Mouse (Mus musculus) midbrain, postnatal 0 days (tissue): ENCODE data around the gene Rmi2. TPM values are rescaled to one million over a fixed set of nuclear protein-coding genes. Genes with fewer than 3 reads are reported as not detected.
"Not testable (repeated sequence)": the region's sequence is repeated elsewhere in the genome, so short reads cannot be mapped to it uniquely, and the experiment has no call there.

Experiments used
- ATAC-seq: fragments of 200-750 bp; cut with Nextera tagmentation; 2 replicates; pipeline ENCODE4 v1.8.0; 2017; ENCODE audit warnings: moderate number of reproducible peaks, mild to moderate bottlenecking, moderate TSS enrichment, moderate library complexity; ENCODE audit not compliant: low FRiP score
- DNase-seq: peaks from one replicate; pipeline ENCODE4 v3.0.0-alpha.2; 2015; ENCODE audit warnings: low spot score
- H3K27ac ChIP-seq: fragments of 300-500 bp; sonication (generic); 2 replicates; pipeline ENCODE4 v1.5.1; 2014; ENCODE audit warnings: low read depth, mild to moderate bottlenecking, low read length, mixed read lengths
- H3K27me3 ChIP-seq: fragments of 300-500 bp; sonication (generic); 2 replicates; pipeline ENCODE4 v1.6.1; 2014; ENCODE audit warnings: low read length, control low read depth, mixed read lengths; ENCODE audit not compliant: insufficient read depth
- H3K36me3 ChIP-seq: fragments of 300-500 bp; sonication (generic); 2 replicates; pipeline ENCODE4 v1.6.1; 2014; ENCODE audit warnings: low read length, control low read depth, mixed read lengths; ENCODE audit not compliant: insufficient read depth
- H3K4me1 ChIP-seq: fragments of 300-500 bp; sonication (generic); 2 replicates; pipeline ENCODE4 v1.6.1; 2014; ENCODE audit warnings: mild to moderate bottlenecking, control low read depth, antibody characterized with exemption, low read length, mixed read lengths; ENCODE audit not compliant: insufficient read depth
- H3K4me2 ChIP-seq: fragments of 300-500 bp; sonication (generic); 2 replicates; pipeline ENCODE4 v1.6.1; 2014; ENCODE audit warnings: low read depth, mild to moderate bottlenecking, low read length, mixed read lengths; ENCODE audit not compliant: poor library complexity, severe bottlenecking
- H3K4me3 ChIP-seq: fragments of 300-500 bp; sonication (generic); 2 replicates; pipeline ENCODE4 v1.5.1; 2014; ENCODE audit warnings: low read depth, mild to moderate bottlenecking, low read length, moderate library complexity
- H3K9ac ChIP-seq: fragments of 300-500 bp; sonication (generic); replicated peaks from 2 replicates; pipeline ENCODE4 v1.6.1; 2014; ENCODE audit warnings: mild to moderate bottlenecking, low read length, moderate library complexity, mixed read lengths; ENCODE audit not compliant: poor library complexity, severe bottlenecking
- H3K9me3 ChIP-seq: fragments of 300-500 bp; sonication (generic); 2 replicates; pipeline ENCODE4 v1.6.1; 2016; ENCODE audit warnings: low read length, control low read depth
- CTCF ChIP-seq: IDR thresholded peaks from 2 replicates; pipeline ENCODE4 v1.5.1; 2016; ENCODE audit warnings: antibody characterized with exemption, mild to moderate bottlenecking
- whole genome bisulfite sequencing: fragments of 180-500 bp; shearing (Covaris S2); extraction: QIAGEN DNeasy Blood & Tissue Kit; methylation state at CpG from one replicate; pipeline ENCODE4 v1.1.7; 2014; 5-methylcytosine and 5-hydroxymethylcytosine counted together
- polyA plus RNA-seq: library from polyadenylated mRNA; unstranded; fragments of >200 nt; fragmentation: Nextera tagmentation; extraction: Ambion mirVana; gene quantifications from 2 replicates; pipeline ENCODE4 v1.2.1, GENCODE M21; 2015
- total RNA-seq: library from RNA; depleted of rRNA; stranded (reverse); fragments of >200 nt; gene quantifications from 2 replicates; pipeline ENCODE4 v1.2.3, GENCODE M21; 2014

Rmi2 gene
- total and polyA plus RNA-seq, 2 experiments from 2014 or later = 0.22 to 1.1 TPM

DNA sequence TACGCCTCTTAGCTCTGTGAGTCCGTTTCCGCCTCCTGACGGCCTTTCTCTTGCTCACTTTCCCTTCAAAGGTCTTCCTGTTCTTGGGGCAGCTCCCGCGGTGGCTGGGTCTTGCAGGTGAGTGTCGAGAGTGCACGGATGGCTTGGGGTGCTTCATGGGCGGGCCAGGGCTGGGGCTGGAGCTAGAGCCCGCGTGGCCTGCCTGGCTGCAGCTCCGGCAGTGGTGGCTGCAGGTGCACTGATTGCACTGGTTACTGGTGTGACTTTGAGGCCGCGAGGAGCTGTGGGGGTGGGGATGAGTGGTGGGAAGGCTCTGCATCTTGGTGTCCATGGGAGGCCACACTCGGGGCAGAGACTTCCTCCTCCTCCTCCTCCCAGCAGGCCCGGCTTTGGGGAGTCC lies 46.6 kb upstream of the Rmi2 start, which contains the start of gene Tnp2:
Gene Tnp2, minus strand, starts transcription at position 390 of the 400 bp plus-strand sequence.
- ATAC-seq = no peak
- no peak for DNase-seq

DNA sequence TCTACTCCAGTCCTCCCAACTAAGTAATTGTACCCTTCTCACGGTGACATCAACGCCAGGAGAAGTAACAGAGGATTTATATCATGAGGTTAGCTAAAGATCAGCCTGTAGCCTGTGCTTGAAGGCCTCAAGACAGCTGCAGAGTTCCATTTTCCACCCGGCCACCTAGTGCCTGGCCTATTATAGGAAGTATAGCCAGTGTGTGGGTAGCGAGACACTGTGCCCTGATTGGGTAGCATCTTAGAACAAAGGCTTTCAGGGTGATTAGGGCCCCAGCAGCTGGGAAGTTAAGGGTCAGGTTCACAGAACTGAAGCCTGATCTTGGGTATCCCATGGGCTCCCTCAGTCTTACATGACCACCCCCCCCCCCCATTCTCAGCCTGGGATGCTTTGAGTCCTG lies 46.0 kb upstream of the Rmi2 start:
- WGBS = 72% methylated on average over 4 of the region's 4 CpGs
- no peaks in the 10 kb centered on the region for H3K9me3 ChIP-seq
- no peak overlapping the region for H3K4me3 ChIP-seq
- ATAC-seq (no peak), DNase-seq (no peak)
- no peak for TF ChIP-seq CTCF
- H3K4me1 ChIP-seq = no peaks in the 10 kb centered on the region
- no peaks in the 10 kb centered on the region for H3K36me3 ChIP-seq
- no peaks in the 10 kb centered on the region for H3K27me3 ChIP-seq
- no peak overlapping the region for H3K4me2 ChIP-seq
- H3K27ac ChIP-seq = no peak overlapping the region
- no peak overlapping the region for H3K9ac ChIP-seq

More for the DNA sequence above, 46.6 kb upstream of the Rmi2 start, which contains the start of gene Tnp2:
- Histone ChIP-seq H3K9ac (no peak within 1 kb of the TSS; the same call in 1 of the 2 replicates), H3K9me3 (no peaks in the 10 kb centered on the region), H3K4me1 (0 out of 2 replicates have a peak, but pooled peaks cover 2% of the 10 kb centered on the region), H3K4me3 (no peak within 1 kb of the TSS), H3K4me2 (no peak within 1 kb of the TSS), H3K27me3 (no peaks in the 10 kb centered on the region), H3K36me3 (no peaks in the 10 kb centered on the region), H3K27ac (no peak within 1 kb of the TSS)
- 55% methylated on average over 16 of the region's 16 CpGs for WGBS
- no peak for TF ChIP-seq CTCF

DNA sequence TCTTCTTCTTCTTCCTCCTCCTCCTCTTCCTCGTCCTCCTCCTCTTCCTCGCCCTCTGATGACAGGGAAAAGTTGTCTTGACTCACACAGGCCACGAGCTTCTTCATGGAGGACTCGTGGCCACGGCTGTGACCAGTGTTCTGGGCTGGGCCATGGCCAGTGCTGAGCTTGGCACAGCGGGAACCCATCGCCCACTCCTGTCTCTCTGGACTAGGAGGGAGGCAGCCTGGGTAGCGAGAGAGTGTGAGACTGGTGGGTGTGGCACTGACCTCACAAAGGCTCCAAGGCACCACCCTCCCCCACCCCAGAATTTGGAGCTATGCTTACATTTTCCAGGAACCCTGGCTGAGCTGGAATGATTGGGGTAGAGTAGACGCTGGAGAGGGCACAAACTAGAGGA lies 44.2 kb upstream of the Rmi2 start, which contains the start of gene Prm3:
Gene Prm3, minus strand, starts transcription at position 213 of the 400 bp plus-strand sequence.
- DNase-seq (no peak), ATAC-seq (no peak)
- no peak for TF ChIP-seq CTCF
- Histone ChIP-seq H3K4me2 (no peak within 1 kb of the TSS), H3K9me3 (no peaks in the 10 kb centered on the region), H3K27ac (no peak within 1 kb of the TSS), H3K9ac (no peak within 1 kb of the TSS), H3K4me1 (no peaks in the 10 kb centered on the region), H3K4me3 (no peak within 1 kb of the TSS), H3K36me3 (no peaks in the 10 kb centered on the region), H3K27me3 (no peaks in the 10 kb centered on the region)
- 81% methylated on average over 9 of the region's 9 CpGs for WGBS

DNA sequence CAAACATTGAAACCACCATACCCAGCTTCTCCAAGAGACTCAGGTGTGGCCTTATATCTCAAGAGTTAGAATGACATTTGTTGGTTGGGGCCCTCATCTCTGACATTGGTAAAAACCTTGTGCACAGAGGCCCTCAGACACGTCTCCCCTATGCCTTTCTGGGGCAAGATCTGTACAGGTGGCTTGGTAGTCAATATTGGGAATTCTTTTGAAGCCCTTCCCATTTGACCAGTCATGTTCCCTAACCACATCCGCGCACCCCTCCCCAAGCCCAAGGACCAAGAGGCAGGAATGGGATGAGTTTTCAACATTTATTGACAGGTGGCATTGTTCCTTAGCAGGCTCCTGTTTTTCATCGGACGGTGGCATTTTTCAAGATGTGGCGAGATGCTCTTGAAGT lies 38.8 kb upstream of the Rmi2 start, which contains the start of gene Prm2:
Gene Prm2, minus strand, starts transcription at position 101 of the 400 bp plus-strand sequence.
- no peaks in the 10 kb centered on the region for H3K36me3 ChIP-seq
- TF ChIP-seq CTCF = no peak
- WGBS = 77% methylated on average over 6 of the region's 6 CpGs

DNA sequence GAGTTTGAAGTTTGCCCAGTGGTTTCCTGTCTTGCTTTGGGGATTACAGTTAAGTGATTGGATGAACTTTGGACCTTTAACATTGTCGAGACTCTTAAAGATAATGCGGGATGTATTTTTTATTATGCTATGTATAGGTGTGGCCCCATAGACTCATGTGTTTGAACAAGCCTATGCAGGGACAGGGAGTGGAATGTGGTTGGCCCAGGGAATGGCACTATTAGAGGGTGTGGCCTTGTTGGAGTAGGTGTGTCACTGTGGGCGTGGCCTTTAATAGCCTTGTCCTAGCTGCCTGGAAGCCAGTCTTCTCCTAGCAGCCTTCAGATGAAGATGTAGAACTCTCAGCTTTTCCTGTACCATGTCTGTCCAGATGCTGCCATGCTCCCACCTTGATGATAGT lies 32.4 kb upstream of the Rmi2 start:
- H3K27me3 ChIP-seq, H3K36me3 ChIP-seq, ATAC-seq, H3K4me1 ChIP-seq, H3K27ac ChIP-seq, H3K9ac ChIP-seq, H3K4me3 ChIP-seq, H3K4me2 ChIP-seq, H3K9me3 ChIP-seq, DNase-seq: not testable (repeated sequence)
- 80% methylated on average over 3 of the region's 3 CpGs for WGBS

More for the DNA sequence above, 38.8 kb upstream of the Rmi2 start, which contains the start of gene Prm2:
- no peaks in the 10 kb centered on the region for H3K27me3 ChIP-seq
- H3K9me3 ChIP-seq = no peaks in the 10 kb centered on the region
- no peak for DNase-seq
- H3K4me2 ChIP-seq = no peak within 1 kb of the TSS
- no peak within 1 kb of the TSS for H3K27ac ChIP-seq
- no peak within 1 kb of the TSS for H3K4me3 ChIP-seq
- H3K9ac ChIP-seq = no peak within 1 kb of the TSS
- ATAC-seq = no peak
- no peaks in the 10 kb centered on the region for H3K4me1 ChIP-seq

DNA sequence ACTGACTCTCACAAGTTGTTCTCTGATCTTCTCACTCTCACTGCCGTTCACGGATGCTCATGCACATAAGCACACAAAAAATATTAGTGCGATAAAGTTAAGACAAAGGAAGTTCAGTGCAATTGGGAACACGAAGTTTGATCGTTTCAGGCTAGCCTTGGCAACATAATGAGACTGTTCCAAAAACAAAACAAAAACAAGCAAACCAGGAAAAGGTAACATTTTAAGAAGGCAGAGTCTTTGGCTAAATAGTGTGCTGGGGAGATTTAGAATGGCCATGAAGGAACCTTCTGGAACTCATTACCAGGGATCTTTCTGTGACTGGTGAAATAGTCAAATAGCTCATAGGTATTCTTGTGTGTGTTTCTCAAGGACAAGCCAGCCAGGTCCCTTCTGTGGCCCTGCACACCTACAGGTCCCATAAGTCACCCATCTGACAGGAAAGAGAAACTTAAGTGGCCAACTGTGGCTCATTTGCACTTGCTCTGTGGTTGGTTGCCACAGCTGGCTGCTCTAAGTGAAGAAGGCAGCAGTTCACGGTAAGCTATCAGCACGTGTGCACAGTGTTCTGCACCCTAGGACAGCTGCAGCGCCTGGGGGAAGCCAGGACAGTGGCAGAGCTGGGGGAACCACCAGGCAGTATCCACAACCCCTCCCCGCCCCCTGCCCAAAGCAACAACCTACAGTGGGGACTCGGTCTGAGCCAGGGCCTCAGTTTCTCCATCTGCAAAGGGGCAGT lies 28.9 kb upstream of the Rmi2 start, which contains the start of gene Prm1:
Gene Prm1, minus strand, starts transcription at position 51 of the 739 bp plus-strand sequence.
- Histone ChIP-seq H3K27ac (no peak within 1 kb of the TSS), H3K9me3 (no peaks in the 10 kb centered on the region), H3K4me2 (no peak within 1 kb of the TSS), H3K4me3 (no peak within 1 kb of the TSS), H3K27me3 (no peaks in the 10 kb centered on the region), H3K4me1 (no peaks in the 10 kb centered on the region), H3K36me3 (no peaks in the 10 kb centered on the region), H3K9ac (no peak within 1 kb of the TSS)
- WGBS = 85% methylated on average over 10 of the region's 10 CpGs
- no peak for DNase-seq
- no peak for TF ChIP-seq CTCF
- ATAC-seq = no peak
